Mouse (Mus musculus) lung, postnatal 10 days (tissue): ENCODE measurements around the gene Prps1l1.
A peak's percentile ranks its signal among the peaks of the same experiment; 100 is the strongest.

Experiments
- DNase-seq: peaks from one replicate; pipeline ENCODE4 v3.0.0; 2021

Gene Prps1l1

DNA sequence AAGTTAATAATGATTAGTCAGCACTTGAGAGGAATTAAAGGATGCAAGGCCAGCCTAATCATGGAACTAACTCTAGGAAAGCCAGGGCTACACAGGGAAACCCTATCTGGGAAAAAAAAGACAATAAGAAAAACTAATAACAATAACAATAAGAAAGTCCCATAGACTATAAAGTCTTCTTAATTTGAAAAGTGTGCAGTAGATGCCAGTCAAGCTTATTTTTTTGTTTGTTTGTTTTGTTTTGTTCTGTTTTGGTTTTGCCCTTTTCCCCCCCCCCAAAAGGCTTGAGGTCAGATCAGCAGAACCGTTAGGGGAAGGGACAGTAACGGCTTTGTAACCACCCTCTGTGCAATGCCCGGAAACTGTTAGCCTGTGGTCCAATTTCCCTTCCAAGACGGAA, at the start of gene Prps1l1:
TSS of gene Prps1l1 (plus strand) at position 301 of the 400 bp plus-strand sequence.
- no peak for DNase-seq

DNA sequence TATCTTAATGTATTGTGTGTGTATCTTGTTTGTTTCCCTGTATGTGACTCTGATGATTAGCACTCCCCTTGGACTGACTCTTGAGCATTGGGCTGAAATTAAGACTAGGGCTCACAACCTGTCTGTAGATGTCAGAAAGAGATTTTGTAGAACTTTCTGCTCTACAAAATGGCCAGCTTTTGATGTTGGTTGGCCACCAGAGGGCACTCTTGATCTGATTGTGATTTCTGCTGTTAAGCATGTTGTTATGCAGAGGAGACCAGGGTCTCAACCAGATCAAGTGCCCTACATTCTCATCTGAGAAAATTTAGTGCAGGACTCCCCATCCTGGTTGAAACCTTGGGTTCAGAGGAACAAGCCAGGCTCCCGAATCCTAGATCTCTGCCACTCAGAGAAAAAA, 46.6 kb upstream of the Prps1l1 start:
- DNase-seq: no peak

DNA sequence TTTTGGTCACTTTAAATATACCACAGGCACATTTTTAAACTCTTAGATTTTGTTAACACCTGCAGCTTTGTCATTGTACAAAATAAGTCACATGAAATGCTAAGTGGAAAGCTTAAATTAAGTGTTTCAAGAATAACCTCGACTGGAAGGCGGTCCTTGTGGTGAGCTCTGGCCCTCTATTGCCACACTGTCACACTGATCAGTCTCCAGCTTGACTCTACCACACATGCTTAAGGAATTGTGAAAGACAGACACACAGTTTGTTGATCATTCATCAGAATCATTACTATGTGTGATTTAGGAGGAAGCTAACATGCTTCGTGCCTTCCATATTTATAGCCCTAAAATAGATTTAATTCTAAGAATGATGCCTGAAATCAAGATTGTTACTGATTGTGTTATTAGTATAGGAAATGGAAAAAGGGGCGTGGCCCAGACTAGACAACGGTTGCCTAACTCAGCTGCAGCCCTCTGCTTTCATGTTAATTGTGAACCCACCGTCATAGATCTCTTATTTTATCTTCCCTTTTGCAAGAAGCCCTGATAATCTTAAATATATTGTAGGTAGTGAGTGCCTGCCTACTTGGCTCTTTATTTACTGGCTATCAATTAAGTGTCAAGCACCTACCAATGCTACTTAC, 35.4 kb upstream of the Prps1l1 start:
- no peak for DNase-seq

DNA sequence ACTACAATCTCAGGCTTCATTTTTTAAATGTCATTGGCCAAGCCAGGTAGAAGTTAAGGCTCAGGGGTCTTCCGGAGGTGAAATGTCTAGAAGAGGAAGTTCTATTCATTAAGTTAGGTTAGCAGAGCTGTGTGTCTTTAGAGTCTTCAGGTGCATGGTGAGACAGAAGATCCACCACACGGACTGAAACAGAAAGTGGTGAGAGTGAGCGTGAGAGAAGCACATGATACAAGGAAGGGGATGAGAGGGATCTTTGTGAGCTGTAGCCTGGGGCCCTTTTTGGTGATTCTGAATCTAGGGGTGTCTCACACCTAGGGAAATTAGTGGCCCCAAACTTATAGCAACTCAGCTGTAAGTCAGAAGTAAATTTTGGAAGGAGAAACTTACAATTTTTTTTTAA, 8.6 kb upstream of the Prps1l1 start:
- no peak for DNase-seq

DNA sequence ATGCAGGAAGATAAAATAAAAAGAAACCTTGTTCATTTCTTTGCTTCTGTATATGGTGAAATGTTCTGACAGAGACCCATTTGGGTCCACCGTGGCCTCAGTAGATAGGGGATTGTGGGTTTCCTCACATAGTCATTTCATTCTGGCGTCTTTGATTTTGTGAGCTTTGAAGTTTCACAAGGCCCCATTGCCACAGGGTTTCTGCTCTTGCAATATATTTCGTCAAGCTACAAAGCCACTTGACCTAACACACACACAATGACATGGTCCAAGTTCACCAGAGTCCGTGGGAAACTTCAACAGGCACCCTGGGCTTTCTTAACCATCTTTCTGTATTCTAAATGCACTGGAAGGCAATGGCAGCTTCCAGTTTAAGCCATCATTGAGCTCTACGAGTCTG, 1.3 kb downstream of the Prps1l1 start:
- no peak for DNase-seq

DNA sequence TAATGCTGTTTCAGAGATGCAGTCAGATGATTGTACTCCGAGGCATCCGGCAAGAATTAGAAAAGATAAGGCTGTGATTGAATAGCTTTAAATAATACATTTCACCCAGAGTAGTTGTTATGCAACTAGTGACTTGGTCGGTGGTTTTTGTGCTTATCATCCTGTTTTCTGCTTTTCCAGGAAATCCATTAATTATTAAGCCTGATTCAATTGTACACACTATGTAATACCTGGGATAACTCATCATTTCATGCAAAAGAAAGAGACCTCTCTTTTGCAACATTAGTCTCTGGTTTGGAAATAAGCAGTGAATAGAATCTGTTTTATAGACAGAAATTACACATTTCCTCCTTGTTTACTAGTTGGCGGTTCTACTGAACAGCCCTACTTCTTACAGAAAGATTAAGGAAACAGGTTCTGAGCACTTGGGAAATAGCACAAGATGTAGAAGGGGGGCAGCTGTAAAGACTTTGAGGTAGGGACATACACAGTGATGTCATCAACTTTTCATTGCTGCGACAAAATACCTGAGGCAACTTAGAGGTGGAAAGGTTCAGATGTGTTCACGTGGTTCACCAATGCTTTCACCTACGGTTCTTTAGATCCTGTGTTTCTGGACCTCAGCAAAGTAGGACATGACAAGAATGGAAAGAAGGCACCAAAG, 5.1 kb downstream of the Prps1l1 start:
- DNase-seq: no peak

DNA sequence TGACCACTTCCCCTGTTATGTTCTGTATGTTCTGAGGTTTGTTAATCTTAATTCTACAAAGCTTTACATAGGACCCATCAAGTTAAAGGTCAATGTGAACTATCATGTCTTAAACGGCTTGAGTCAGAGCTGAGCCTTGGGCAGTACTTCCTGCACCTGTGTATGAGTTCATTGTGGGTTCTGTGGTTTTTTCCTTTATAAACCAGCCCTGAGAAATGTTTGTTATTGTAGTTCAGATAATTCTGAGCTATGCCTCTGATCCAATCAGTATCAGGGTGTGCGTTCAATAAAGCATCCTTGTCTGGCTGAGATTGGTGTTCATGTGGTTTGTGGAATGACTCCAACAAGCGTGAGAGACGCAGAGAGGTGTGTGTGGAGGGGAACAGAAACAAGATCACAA, 5.8 kb downstream of the Prps1l1 start:
- no peak for DNase-seq

DNA sequence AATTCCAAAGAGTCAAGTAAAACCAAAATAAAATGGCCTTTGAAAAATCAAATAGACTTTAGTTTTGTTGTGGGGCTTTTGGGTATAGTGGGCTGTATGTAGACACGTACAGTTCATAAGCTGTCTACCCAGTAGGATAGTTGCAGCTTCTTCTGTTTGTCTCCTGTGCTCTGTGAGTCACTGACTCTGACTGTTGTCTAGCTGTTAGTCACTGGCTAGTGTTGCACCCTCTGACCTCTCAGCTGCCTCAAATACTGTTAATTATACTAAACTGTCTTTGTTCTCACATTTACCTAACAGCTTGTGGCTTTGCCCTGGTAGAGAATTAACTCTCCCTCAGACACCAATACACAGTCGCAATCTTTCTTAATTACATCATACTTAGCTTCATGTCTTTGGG, 7.3 kb downstream of the Prps1l1 start:
- DNase-seq: no peak

DNA sequence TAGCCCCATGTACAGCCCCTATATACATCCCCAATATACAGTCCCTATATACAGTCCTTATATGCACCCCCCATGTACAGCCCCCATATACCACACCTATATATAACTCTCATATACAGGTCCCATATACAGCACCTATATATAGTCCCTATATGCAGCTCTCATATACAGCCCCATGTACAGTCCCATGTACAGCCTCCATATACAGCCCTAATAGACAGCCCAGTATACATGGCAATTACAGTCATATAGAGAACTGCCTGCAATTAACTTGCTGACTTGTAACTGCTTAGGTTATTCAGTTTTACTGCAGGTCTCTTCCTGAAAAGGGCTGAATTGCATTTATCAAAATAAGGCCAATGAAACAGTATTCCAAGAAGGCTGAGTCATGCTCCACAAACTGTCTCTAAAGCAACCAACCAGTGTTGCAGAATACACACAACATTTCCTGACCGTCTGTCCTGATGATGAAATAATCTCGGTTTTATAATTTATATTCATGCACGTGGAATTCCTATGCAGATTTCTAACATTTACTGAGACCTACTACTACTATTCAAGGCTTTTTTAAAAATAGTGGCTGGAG, 13.1 kb downstream of the Prps1l1 start:
- no peak for DNase-seq

DNA sequence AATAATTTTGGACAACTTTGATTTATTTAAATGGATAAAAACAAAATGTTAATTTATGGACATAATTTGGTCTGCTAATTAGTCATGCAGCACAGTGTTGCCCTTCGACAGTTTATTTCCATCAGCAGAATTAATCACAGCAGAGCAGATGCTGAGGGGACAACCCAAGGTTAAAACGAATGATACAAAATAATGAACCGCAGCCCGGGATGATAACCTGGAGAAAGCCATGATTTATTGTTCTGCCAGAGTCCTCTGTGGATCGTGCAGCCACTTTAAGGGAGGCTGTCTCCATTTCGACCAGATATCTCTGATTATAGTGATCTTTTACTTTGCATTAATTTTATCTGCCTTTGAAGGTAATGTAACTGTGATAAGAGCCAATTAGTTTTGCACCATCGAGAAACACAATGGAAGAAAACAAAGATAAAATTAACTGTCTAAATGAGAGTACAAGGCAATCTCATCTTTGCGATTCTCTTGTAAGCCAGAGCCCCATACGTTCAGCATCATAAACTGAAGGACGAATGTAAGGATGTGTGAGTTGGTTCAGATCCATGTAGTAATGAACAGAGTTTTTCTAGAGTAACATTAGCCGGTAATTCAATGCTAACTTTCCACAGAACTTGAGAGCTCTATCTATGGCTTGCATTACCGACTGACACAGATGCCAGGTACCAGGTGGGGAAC, 14.4 kb downstream of the Prps1l1 start:
- no peak for DNase-seq

DNA sequence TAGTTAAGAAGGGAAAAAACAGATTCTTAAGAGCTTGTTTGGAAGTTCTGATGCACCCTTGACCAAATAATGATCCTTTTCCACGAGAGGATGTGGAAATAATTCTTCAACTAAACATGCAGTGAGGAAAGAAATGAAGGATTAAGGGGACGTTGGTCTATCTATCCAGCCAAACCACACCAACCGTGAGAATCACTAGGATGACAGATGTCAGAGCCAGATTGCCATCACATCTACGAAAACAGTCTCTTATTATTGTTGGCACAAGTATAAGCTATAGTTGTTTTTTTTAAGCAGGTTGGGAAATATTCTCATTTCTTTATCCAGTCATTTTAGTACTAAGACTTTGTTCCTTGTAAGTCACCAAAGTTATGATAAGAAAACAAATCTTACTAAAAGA, 15.8 kb downstream of the Prps1l1 start:
- DNase-seq: no peak

DNA sequence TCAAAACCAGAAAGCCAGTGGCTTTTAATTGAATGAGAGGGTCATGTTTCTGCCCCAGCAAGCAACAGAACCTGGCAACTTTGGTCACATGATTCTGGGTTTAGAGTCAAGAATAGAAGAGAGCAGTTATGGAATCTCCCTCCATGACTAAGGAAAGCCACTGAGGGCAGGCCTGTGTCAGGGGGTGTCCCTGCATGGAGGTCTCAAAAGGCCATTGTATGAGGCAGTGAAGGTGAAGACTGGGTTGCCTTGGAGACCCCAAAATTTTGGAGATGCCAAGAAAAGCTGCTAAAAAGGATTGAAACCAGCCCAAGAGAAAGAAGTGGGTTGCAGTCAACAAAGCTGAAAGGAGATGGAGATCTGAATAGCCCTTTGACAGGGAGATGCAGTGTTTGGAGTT, 21.2 kb downstream of the Prps1l1 start:
- DNase-seq: no peak

DNA sequence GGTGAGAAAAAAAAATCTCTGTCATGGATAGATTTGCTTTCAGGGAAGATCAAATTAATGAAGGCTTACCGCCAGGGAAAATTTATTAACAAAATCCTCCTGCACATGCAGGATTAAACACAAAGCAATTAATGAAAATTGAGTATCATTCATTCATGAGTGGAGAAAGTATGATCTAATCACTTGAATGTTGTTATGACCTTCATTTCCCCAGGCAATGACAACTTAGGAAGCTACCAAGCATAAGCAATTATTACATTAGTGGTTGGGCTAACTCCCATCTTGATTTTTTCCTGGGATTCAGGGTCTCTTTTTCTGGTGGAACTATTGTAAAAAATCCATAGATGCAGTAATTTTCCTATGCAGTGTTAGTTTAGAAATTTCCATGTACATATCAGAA, 23.3 kb downstream of the Prps1l1 start:
- no peak for DNase-seq

DNA sequence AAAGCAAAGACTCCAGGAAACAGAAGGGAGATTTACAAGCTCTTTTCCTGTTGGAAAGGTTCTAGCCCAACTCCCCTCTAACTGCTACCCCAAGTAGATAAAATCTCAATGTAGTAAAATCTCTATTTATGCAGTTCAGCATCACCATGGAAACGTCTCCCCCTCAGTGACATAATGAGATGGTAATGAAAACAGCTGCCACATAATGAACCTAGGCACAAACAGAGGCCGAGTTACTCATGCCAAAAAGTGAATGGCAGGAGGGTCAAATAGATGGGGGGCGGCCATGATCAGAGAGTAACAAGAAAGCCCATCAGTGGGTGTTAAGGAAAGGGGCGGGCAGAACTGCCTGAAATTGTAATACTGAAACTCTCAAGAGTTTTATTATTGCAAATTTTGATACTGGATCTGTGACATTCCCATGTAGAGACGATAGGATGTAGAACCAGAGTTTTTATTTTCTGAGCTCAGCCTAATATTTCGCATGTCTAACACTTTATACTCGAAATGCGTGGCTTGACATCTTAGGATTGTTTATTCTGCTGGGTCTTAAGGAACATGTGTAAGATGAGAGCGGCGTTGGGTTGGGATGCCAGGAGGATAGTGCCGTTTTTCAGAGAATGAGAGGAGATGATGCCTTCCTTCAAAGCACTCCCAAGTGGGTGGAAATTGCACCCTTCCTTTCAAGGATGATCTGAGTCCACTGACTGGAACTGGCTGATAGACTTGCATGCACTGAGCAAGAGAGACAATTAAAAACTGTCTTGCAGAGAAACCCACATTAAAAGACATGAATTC, 24.0 kb downstream of the Prps1l1 start:
- no peak for DNase-seq

DNA sequence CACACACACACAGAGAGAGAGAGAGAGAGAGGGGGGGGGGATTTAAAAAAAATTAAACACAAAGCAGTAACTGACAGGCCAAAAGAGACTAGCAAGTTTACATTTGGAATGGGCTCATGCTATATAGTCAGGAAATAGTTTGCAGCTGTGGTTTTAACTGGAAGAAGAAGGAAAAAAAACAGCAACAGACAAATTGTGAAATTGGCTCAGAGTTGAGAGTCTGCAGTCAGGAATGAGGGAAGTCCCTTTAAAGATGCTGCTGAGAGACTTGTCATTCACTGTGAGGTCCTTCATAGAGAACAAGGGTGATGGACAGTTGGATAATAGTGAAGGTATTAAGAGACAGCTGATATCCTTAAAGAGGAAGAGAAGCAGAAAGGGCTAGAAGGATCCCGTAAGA, 26.9 kb downstream of the Prps1l1 start:
- DNase-seq: no peak

DNA sequence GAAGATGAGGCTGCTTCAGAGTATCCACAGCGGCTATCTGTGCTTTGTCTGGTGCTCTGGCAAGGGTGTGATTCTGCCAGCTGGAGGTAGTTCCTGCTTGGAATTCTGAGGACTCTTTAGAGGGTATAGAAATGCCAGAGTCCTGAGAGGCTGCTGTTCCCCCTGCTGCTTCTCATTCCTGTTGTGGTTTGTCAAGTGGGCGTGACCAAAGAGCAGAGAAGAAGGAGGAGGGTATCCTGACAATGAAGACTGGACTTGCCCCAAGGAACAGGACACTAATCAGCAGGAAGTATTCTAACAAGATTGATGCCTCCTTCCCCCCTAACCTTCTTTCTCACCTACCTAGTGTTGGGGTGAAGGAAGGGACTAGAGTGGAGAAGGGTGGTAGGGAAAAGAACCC, 29.4 kb downstream of the Prps1l1 start:
- no peak for DNase-seq

DNA sequence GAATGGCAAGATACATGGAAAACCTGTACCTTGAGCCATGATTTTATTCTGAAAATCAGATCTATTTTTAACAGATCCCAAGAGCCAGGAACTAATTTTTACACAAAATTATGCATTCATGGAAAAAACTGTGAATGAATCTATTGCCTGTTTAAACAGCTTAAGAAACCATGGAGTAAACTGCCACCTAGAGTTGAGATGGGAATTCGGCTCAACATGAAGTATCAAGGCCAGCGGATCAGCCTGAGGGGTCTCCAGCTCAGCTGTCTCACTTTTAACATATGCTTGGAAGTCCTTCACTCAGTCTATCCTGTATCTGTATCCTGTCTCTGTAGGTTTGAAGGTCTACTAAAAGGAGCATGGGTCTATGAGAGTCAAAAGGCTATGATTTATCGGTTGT, 31.5 kb downstream of the Prps1l1 start:
- peak; percentile 7 for DNase-seq

DNA sequence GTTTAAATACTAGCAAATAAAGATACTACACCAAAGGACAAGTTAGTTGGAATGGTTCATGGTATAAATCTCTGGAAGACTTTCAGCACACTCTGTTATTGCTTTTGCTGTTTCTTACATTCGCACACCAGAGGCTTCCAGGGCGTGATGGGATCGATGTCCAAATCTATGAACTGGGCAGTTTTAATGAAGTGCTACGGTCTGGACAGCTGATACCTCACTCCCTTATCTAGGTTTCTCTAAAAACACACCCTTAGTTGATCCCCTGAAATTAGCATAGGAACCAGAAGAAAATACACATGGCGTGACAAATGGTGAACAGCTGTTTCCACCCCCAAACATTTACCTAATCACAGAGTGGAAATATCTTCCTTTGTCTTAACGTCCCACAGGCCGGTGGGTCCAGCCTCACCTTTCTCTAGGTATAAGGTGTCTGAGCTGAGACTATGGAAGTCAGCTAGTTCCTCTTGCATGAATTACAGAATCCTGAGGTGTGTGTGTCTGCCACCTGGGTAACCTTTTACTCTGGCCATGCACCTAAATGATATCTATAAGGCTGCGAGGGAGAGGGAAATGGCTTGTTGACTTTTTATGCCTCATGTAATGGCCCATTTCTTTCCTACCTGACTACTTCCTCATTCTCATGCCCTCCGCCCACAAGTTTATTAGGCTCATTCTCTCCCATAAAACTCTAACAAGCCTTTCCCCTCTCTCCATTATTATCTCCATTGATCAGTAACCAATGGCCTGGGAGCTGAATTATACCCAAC, 32.1 kb downstream of the Prps1l1 start:
- DNase-seq: no peak

DNA sequence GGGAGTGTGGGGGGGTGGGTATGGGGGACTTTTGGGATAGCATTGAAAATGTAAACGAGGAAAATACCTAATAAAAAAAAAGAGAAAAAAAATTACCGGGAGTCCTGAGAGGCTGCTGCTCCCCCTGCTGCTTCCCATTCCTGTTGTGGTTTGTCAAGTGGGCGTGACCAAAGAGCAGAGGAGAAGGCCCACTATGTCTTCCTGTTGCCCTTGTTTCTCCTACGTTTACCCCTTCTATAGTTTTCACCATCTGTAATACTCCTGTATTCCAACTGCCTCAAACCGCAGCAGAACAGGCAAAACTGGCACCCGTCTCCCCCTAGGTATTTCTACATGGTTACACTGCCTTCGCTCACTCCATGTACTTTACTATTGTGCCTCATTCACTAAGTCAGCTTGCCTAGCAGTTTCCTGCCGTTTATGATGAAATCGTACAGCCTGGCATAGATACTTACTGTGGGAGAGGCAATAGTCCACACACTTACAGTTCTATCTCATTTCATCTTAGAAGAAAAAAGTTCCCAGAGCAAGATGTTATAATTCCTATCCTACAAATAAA, 34.2 kb downstream of the Prps1l1 start:
- DNase-seq: no peak

DNA sequence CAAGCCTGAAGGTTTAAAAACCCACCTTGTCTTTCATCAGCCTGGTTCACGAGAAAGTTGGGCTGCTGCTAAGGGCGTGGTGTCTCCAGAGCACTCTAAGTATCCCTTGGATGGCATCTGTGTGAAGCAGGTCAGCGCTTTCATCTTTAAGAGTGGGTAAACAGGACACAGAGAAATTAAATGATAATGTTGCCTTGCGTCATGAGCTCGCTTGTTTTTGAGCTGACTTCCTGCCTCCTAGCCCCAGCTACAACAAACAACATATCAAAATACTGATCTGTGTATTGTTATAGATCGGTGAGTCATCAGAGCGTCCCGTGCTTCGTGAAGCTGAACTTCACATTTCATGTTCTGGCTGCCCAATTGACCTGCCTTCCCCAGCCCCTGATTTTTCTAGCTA, 36.7 kb downstream of the Prps1l1 start:
- peak; percentile 26 for DNase-seq

DNA sequence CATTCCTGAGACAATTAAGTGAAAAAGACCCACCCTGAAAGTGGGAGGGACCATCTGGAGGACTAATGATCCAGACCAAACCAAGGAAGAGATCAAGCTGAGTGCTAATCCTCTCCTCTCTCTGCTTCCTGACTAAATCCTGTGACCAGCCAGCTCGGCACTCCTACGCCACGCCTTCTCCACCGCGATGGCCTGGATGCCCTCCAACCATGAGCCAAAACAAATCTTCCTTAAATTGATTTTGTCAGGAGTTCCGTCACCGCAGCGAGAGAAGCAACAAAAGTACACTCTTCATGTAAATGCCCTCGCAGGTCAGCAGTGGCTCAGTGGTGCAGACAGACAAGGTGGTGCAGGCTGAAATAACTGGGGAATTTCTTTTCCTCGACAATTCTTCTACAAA, 37.5 kb downstream of the Prps1l1 start:
- DNase-seq: peak; percentile 17

DNA sequence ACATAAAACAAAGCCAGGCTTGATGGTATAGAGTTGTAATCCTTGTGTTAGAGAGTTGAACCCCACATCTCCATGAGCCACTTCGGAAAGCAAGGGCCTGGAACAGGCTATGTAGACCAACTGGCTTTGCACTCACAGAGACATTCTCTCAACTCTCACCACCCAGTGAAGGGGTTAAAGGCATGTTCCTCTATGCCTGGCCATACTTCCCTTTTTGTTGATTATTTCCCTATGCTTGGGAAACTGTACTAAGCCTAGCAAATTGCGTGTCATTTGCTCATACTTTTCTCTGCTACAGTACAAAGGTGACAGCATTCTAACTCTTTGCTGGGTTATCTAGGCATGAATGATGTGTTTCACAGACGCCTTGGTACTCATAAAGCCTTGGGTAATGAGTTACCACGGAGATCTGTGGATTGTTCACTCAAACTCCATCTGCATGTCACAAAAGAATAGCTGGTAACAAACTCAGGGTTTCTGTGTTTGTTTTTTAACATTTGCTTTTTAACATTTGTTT, 41.4 kb downstream of the Prps1l1 start:
- DNase-seq: no peak
